Mouse (Mus musculus) stomach, embryonic 15.5 days (tissue): ENCODE data around the gene Pi4k2a. TPM values are rescaled to one million over a fixed set of nuclear protein-coding genes. Genes with fewer than 3 reads are reported as not detected.

Experiments used
- ATAC-seq: fragments of 200-750 bp; cut with Nextera tagmentation; 2 replicates; pipeline ENCODE4 v1.8.0; 2017; ENCODE audit warnings: low read depth, moderate number of reproducible peaks, moderate TSS enrichment; ENCODE audit not compliant: insufficient read depth, low FRiP score
- H3K27ac ChIP-seq: fragments of 300-500 bp; sonication (generic); 2 replicates; pipeline ENCODE4 v1.5.1; 2015; ENCODE audit warnings: mild to moderate bottlenecking, inconsistent platforms
- H3K27me3 ChIP-seq: fragments of 300-500 bp; sonication (generic); replicated peaks from 2 replicates; pipeline ENCODE4 v1.6.1; 2015; ENCODE audit warnings: inconsistent platforms
- H3K36me3 ChIP-seq: fragments of 300-500 bp; sonication (generic); 2 replicates; pipeline ENCODE4 v1.6.1; 2015; ENCODE audit warnings: inconsistent platforms
- H3K4me1 ChIP-seq: fragments of 300-500 bp; sonication (generic); 2 replicates; pipeline ENCODE4 v1.6.1; 2015; ENCODE audit warnings: inconsistent platforms
- H3K4me2 ChIP-seq: fragments of 300-500 bp; sonication (generic); 2 replicates; pipeline ENCODE4 v1.6.1; 2015; ENCODE audit warnings: mild to moderate bottlenecking, inconsistent platforms
- H3K4me3 ChIP-seq: fragments of 300-500 bp; sonication (generic); replicated peaks from 2 replicates; pipeline ENCODE4 v1.5.1; 2015; ENCODE audit warnings: inconsistent platforms
- H3K9ac ChIP-seq: fragments of 300-500 bp; sonication (generic); 2 replicates; pipeline ENCODE4 v1.6.1; 2015; ENCODE audit warnings: inconsistent platforms
- H3K9me3 ChIP-seq: fragments of 300-500 bp; sonication (generic); 2 replicates; pipeline ENCODE4 v1.6.1; 2016; ENCODE audit warnings: inconsistent platforms
- WGBS: fragments of 180-500 bp; shearing (Covaris S2); methylation state at CpG from one replicate; pipeline ENCODE4 v1.1.7; 2015; 5-methylcytosine and 5-hydroxymethylcytosine counted together
- polyA plus RNA-seq: library from polyadenylated mRNA; unstranded; fragments of >200 nt; fragmentation: Nextera tagmentation; extraction: Ambion mirVana; gene quantifications from 2 replicates; pipeline ENCODE4 v1.2.1, GENCODE M21; 2015

The Pi4k2a gene
- polyA plus RNA-seq, 1 experiment from 2014 or later: 22.0 TPM

GRCm38 (mm10) chr19:42126219-42126605 is 35.9 kb downstream of the Pi4k2a start:
- no peak overlapping the region for H3K9ac ChIP-seq
- no peak overlapping the region for H3K4me2 ChIP-seq
- H3K4me3 ChIP-seq: no peak overlapping the region
- H3K9me3 ChIP-seq: no peaks in the 10 kb centered on the region
- no peak overlapping the region for H3K27ac ChIP-seq
- 83% methylated on average over 6 of the region's 6 CpGs for WGBS
- H3K4me1 ChIP-seq: peaks cover 12% of the 10 kb centered on the region; the same call in 1 of the 2 replicates
- ATAC-seq: no peak
- H3K36me3 ChIP-seq: peaks cover 26% of the 10 kb centered on the region
- no peaks in the 10 kb centered on the region for H3K27me3 ChIP-seq

- Histone ChIP-seq H3K4me1 (peaks cover 12% of the 10 kb centered on the region; the same call in 1 of the 2 replicates), H3K27ac (peak overlapping the region; percentile 55), H3K4me2 (peak overlapping the region; percentile 96), H3K27me3 (no peaks in the 10 kb centered on the region), H3K9ac (no peak overlapping the region), H3K36me3 (peaks cover 21% of the 10 kb centered on the region), H3K9me3 (no peaks in the 10 kb centered on the region), H3K4me3 (peak overlapping the region; percentile 74; the same call in 1 of the 2 replicates)
- ATAC-seq: no peak
- WGBS: 63% methylated on average over 5 of the region's 5 CpGs
Measured at GRCm38 (mm10) chr19:42127024-42127423, 36.8 kb downstream of the Pi4k2a start.

- peak overlapping the region; percentile 94 for H3K27ac ChIP-seq
- peaks cover 15% of the 10 kb centered on the region; the same call in 1 of the 2 replicates for H3K36me3 ChIP-seq
- no peak for ATAC-seq
- 5% methylated on average over 23 of the region's 23 CpGs for WGBS
- no peaks in the 10 kb centered on the region for H3K9me3 ChIP-seq
- peaks cover 12% of the 10 kb centered on the region; the same call in 1 of the 2 replicates for H3K4me1 ChIP-seq
- H3K27me3 ChIP-seq: no peaks in the 10 kb centered on the region
- H3K9ac ChIP-seq: peak overlapping the region; percentile 94
- peak overlapping the region; percentile 74 for H3K4me3 ChIP-seq
- peak overlapping the region; percentile 96 for H3K4me2 ChIP-seq
Measured at GRCm38 (mm10) chr19:42128052-42128740, 37.9 kb downstream of the Pi4k2a start.

GRCm38 (mm10) chr19:42128787-42129508 is 38.7 kb downstream of the Pi4k2a start, which contains the start of gene Avpi1:
TSS of gene Avpi1 (minus strand) at chr19:42129059.
- Histone ChIP-seq H3K36me3 (peaks cover 9% of the 10 kb centered on the region; the same call in 1 of the 2 replicates), H3K9me3 (no peaks in the 10 kb centered on the region), H3K4me3 (peak within 1 kb of the TSS; percentile 74), H3K27ac (peak within 1 kb of the TSS; percentile 94), H3K9ac (peak within 1 kb of the TSS; percentile 94), H3K27me3 (no peaks in the 10 kb centered on the region), H3K4me2 (peak within 1 kb of the TSS; percentile 96), H3K4me1 (peaks cover 12% of the 10 kb centered on the region; the same call in 1 of the 2 replicates)
- WGBS: under 1% methylated on average over 54 of the region's 54 CpGs
- peak; percentile 98 for ATAC-seq

GRCm38 (mm10) chr19:42129509-42130293 is 39.4 kb downstream of the Pi4k2a start:
- H3K9ac ChIP-seq: no peak overlapping the region
- no peak; the same call in 1 of the 2 replicates for ATAC-seq

GRCm38 (mm10) chr19:42130294-42130606 is 40.0 kb downstream of the Pi4k2a start:
- Histone ChIP-seq H3K4me2 (no peak overlapping the region), H3K9ac (no peak overlapping the region), H3K27me3 (no peaks in the 10 kb centered on the region), H3K9me3 (no peaks in the 10 kb centered on the region), H3K4me1 (peaks cover 12% of the 10 kb centered on the region; the same call in 1 of the 2 replicates), H3K27ac (peak overlapping the region; percentile 94; the same call in 1 of the 2 replicates), H3K36me3 (no peaks in the 10 kb centered on the region), H3K4me3 (no peak overlapping the region)
- no peak for ATAC-seq
- 60% methylated on average over 3 of the region's 3 CpGs for WGBS

More at GRCm38 (mm10) chr19:42129509-42130293, 39.4 kb downstream of the Pi4k2a start:
- Histone ChIP-seq H3K4me1 (peaks cover 12% of the 10 kb centered on the region; the same call in 1 of the 2 replicates), H3K27me3 (no peaks in the 10 kb centered on the region), H3K4me3 (peak overlapping the region; percentile 74), H3K9me3 (no peaks in the 10 kb centered on the region), H3K4me2 (peak overlapping the region; percentile 96), H3K27ac (peak overlapping the region; percentile 94), H3K36me3 (0 out of 2 replicates have a peak, but pooled peaks cover 1% of the 10 kb centered on the region)
- 42% methylated on average over 14 of the region's 14 CpGs for WGBS

GRCm38 (mm10) chr19:42131101-42131500 is 40.8 kb downstream of the Pi4k2a start:
- Histone ChIP-seq H3K36me3 (no peaks in the 10 kb centered on the region), H3K27me3 (no peaks in the 10 kb centered on the region), H3K9me3 (no peaks in the 10 kb centered on the region), H3K9ac (no peak overlapping the region), H3K4me3 (no peak overlapping the region), H3K4me1 (peaks cover 12% of the 10 kb centered on the region; the same call in 1 of the 2 replicates), H3K27ac (peak overlapping the region; percentile 94), H3K4me2 (no peak overlapping the region)
- 61% methylated on average over 5 of the region's 5 CpGs for WGBS
- no peak for ATAC-seq

GRCm38 (mm10) chr19:42135070-42135469 is 44.8 kb downstream of the Pi4k2a start:
- Histone ChIP-seq H3K36me3 (no peaks in the 10 kb centered on the region), H3K4me3 (no peak overlapping the region), H3K27me3 (no peaks in the 10 kb centered on the region)

GRCm38 (mm10) chr19:42136126-42136525 is 45.9 kb downstream of the Pi4k2a start:
- H3K4me1 ChIP-seq: no peaks in the 10 kb centered on the region
- no peak for ATAC-seq
- H3K4me3 ChIP-seq: no peak overlapping the region
- H3K4me2 ChIP-seq: no peak overlapping the region
- H3K9ac ChIP-seq: no peak overlapping the region
- no peaks in the 10 kb centered on the region for H3K9me3 ChIP-seq
- no peaks in the 10 kb centered on the region for H3K27me3 ChIP-seq
- H3K27ac ChIP-seq: no peak overlapping the region
- no peaks in the 10 kb centered on the region for H3K36me3 ChIP-seq
- 33% methylated on average over 5 of the region's 5 CpGs for WGBS

More at GRCm38 (mm10) chr19:42135070-42135469, 44.8 kb downstream of the Pi4k2a start:
- H3K9ac ChIP-seq: no peak overlapping the region
- no peak overlapping the region for H3K4me2 ChIP-seq
- no peak overlapping the region for H3K27ac ChIP-seq
- 0 out of 2 replicates have a peak, but pooled peaks cover 4% of the 10 kb centered on the region for H3K4me1 ChIP-seq
- no peak for ATAC-seq
- H3K9me3 ChIP-seq: no peaks in the 10 kb centered on the region

GRCm38 (mm10) chr19:42137167-42137672 is 47.0 kb downstream of the Pi4k2a start:
- Histone ChIP-seq H3K9ac (no peak overlapping the region), H3K4me2 (no peak overlapping the region), H3K27ac (no peak overlapping the region), H3K27me3 (no peaks in the 10 kb centered on the region), H3K9me3 (no peaks in the 10 kb centered on the region), H3K36me3 (no peaks in the 10 kb centered on the region), H3K4me1 (no peaks in the 10 kb centered on the region), H3K4me3 (no peak overlapping the region)
- ATAC-seq: no peak
- WGBS: 92% methylated on average over 4 of the region's 4 CpGs

GRCm38 (mm10) chr19:42138517-42139285 is 48.4 kb downstream of the Pi4k2a start:
- ATAC-seq: no peak
- no peaks in the 10 kb centered on the region for H3K4me1 ChIP-seq
- no peak overlapping the region for H3K4me3 ChIP-seq
- no peak overlapping the region for H3K9ac ChIP-seq
- H3K9me3 ChIP-seq: no peaks in the 10 kb centered on the region
- no peaks in the 10 kb centered on the region for H3K36me3 ChIP-seq
- 78% methylated on average over 15 of the region's 15 CpGs for WGBS
- no peak overlapping the region for H3K27ac ChIP-seq
- no peaks in the 10 kb centered on the region for H3K27me3 ChIP-seq
- H3K4me2 ChIP-seq: no peak overlapping the region
